Mouse (Mus musculus): Measurements from ENCODE around the gene Barhl2. TPM values are rescaled to one million over a fixed set of nuclear protein-coding genes. Genes with fewer than 3 reads are reported as not detected.
A peak's percentile ranks its signal among the peaks of the same experiment; 100 is the strongest.

The Barhl2 gene
- polyA plus RNA-seq, 1 experiment from 2014 or later = 2.3 TPM

DNA sequence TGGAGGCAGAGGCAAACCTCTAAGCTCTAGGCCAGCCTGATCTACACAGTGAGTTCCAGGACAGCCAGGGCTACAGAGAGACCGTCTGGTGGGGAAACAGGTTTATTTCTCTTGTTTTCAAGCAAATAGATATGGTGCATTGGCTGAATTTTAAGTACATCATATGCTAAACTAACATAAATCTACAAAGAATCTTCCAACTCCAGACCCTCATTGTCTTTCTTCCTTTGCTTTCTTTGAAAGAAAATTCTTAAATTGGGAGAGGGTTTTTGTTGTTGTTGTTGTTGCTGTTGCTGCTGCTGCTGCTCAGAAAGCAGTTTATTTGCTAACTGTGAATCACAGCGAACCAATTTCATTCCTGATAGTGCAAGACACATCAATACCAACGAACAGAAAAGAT is 3.5 kb upstream of the Barhl2 start:
- H3K36me3 ChIP-seq = no peaks in the 10 kb centered on the region
- no peaks in the 10 kb centered on the region for H3K9me3 ChIP-seq
- ATAC-seq (ENCODE audit: low read depth) = no peak
- H3K27ac ChIP-seq (replicated peaks) = no peak overlapping the region
- peaks cover 98% of the 10 kb centered on the region for H3K27me3 ChIP-seq
- 6% methylated on average over 3 of the region's 3 CpGs for WGBS
- H3K4me2 ChIP-seq = no peak overlapping the region
- H3K4me3 ChIP-seq = no peak overlapping the region
- H3K9ac ChIP-seq = no peak overlapping the region
- peaks cover 32% of the 10 kb centered on the region for H3K4me1 ChIP-seq (replicated peaks)

DNA sequence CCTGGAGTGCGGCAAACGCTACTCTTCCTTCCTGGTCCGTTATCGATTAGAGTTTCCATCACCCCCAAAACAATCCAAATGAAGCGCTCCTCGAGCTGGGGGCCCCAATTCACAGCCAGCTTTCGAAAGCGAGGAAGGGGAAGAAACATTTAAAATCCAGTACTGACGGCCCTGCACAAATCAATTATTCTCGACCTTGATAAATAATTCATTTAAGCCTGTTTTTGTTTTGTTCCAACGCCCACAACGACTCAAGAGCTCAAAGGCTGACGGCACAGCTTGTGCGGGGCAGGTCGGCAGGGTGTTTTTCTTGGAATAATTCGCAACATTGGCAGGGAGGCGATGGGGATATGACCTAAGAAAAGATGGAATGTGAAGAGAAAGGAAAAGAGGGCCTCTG is 2.6 kb upstream of the Barhl2 start:
- ATAC-seq (ENCODE audit: low read depth) = no peak
- no peaks in the 10 kb centered on the region for H3K36me3 ChIP-seq
- H3K4me1 ChIP-seq (replicated peaks) = peaks cover 32% of the 10 kb centered on the region
- H3K4me2 ChIP-seq = peak overlapping the region; percentile 60; the same call in 1 of the 2 replicates
- peaks cover 96% of the 10 kb centered on the region for H3K27me3 ChIP-seq
- no peaks in the 10 kb centered on the region for H3K9me3 ChIP-seq
- no peak overlapping the region for H3K4me3 ChIP-seq
- peak overlapping the region; percentile 33; the same call in 1 of the 2 replicates for H3K27ac ChIP-seq (replicated peaks)
- 1% methylated on average over 17 of the region's 17 CpGs for WGBS
- H3K9ac ChIP-seq = no peak overlapping the region

DNA sequence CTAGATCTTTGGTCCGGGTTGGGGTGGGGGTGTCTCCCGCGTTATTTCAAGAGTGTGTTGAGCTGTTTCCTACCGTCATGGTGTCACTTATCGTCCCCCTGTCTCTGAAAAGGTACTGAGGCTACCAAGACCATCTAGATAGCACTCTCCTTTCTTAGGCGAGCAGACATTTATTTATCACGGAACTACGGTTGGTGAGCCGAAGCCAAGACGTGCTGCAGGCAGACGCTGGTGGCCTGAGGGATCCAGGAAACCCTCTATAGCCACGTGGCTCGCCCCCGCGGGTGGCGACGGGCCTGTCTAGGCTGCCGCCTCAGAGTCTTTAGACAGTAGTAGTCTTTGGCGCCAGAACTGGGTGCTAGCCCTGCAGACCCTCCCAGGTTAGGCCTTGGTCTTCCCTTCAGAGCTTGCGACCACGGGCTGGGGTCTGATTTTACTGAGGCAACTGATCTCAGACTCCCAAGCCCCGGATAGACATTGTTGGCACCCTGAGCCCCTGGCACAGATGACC is 2.1 kb upstream of the Barhl2 start:
- Histone ChIP-seq H3K4me2 (peak overlapping the region; percentile 60), H3K4me3 (no peak overlapping the region), H3K4me1 (replicated peaks) (peaks cover 32% of the 10 kb centered on the region), H3K36me3 (no peaks in the 10 kb centered on the region), H3K9ac (no peak overlapping the region), H3K9me3 (no peaks in the 10 kb centered on the region), H3K27ac (replicated peaks) (peak overlapping the region; percentile 33; the same call in 1 of the 2 replicates), H3K27me3 (peaks cover 96% of the 10 kb centered on the region)
- no peak for ATAC-seq (ENCODE audit: low read depth)
- WGBS = under 1% methylated on average over 22 of the region's 22 CpGs

DNA sequence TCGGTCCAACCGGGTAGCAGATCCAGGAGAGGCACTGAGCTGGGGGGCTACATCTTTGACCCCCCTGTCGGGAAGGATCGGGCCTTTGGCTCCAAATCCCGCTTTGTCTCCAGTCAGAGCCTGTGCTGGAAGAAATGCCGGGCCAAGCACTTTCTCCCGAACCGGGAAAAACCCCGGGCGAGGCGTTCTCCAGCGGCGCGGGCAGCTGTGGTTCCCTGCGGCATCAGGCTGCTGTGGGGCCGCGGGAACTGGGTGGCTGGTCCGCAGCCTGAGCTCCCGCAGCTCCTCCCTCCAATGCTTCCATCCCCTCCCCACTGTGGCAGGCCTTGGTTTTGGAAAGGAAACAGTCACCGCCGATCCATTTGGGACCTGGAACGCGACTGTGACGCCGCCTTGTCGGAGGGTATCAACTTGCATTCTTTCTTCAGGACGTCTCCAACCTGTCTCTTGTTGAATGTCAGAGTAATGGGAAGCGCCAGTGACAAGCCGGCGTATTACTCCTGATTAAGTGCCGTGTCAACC is 1.2 kb upstream of the Barhl2 start:
- H3K4me1 ChIP-seq (replicated peaks) = peaks cover 30% of the 10 kb centered on the region
- H3K4me3 ChIP-seq = peak overlapping the region; percentile 39
- peak overlapping the region; percentile 43 for H3K9ac ChIP-seq
- no peak for ATAC-seq (ENCODE audit: low read depth)
- peaks cover 96% of the 10 kb centered on the region for H3K27me3 ChIP-seq
- H3K9me3 ChIP-seq = no peaks in the 10 kb centered on the region
- no peaks in the 10 kb centered on the region for H3K36me3 ChIP-seq
- H3K4me2 ChIP-seq = peak overlapping the region; percentile 60
- under 1% methylated on average over 31 of the region's 31 CpGs for WGBS
- H3K27ac ChIP-seq (replicated peaks) = peak overlapping the region; percentile 57

DNA sequence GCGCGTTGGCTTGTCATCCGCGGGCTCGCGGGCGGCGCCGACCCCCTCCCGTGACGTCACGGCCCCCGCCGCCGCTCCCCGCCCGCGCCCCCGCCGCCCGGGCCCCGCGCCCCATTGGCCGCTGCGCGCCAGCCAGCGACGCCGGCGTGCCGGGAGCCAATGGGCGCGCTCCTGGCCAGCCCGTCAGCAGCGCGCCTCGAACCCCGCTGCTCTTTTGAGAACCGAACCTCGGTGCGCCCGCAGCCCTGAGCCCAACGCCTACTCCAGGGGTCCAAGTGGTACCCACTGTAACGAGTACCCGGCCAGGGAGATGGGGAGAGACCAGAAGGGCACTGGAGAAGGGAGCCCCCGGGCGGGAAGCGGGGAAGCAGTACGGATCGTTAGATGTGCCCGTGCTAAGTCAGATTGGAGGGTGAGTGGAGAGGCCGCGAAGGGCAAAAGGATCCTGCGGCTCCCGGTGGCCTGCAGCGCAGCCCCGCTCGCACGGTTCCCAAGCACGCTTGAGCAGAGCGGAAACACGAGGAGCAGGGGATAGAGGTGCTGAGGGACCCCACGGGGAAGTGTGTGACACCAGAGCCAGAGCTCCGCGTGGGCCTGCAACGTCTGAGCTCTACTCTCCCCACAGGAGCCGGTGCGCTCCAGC is 632 bp upstream of the Barhl2 start:
- peaks cover 24% of the 10 kb centered on the region for H3K4me1 ChIP-seq (replicated peaks)
- H3K27ac ChIP-seq (replicated peaks) = peak overlapping the region; percentile 57
- peak; percentile 63 for ATAC-seq (ENCODE audit: low read depth)
- H3K36me3 ChIP-seq = no peaks in the 10 kb centered on the region
- H3K9ac ChIP-seq = peak overlapping the region; percentile 43
- H3K4me2 ChIP-seq = peak overlapping the region; percentile 60
- WGBS = under 1% methylated on average over 65 of the region's 68 CpGs
- H3K27me3 ChIP-seq = peaks cover 96% of the 10 kb centered on the region
- H3K4me3 ChIP-seq = peak overlapping the region; percentile 39
- no peaks in the 10 kb centered on the region for H3K9me3 ChIP-seq

DNA sequence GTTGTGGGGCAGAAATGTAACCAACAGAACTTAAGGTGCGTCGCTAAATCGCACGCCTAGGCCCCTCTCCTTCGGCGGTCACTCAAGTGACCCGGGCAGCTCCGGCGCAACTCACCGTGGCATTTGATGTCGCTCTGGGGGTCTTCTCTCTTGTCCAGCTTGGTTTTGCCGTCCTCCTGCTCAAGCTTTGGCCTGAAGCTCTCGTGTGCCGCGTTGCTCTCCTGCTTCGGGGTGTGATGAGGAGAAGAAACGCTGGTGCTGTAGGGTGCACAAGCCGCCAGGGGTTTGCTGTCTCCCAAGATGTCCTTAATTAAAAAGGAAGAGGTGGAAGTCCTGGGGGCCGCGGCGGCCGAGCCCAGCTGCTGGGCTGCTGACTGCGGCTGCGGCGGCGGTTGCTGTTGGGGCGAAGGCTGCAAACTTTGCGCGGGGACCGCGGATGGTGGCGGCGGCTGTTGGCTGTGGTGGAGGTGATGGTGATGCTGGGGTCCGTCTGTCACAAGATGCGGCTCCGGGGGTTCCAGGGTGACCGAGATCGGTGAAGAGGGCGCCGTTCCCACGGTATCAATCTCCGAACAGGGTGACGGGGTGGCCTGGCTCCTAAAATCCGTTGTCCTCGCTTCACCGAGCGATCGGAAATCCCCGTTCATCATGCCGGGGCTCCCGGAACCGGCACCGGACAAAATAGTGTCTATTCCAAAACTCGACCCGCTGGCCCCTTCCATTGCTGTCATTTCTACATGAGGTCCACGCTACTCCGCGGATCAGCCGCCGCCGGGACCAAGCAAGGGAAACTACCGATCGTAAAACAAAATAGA is 648 bp downstream of the Barhl2 start:
- H3K4me2 ChIP-seq = peak overlapping the region; percentile 60; the same call in 1 of the 2 replicates
- peaks cover 94% of the 10 kb centered on the region for H3K27me3 ChIP-seq
- no peaks in the 10 kb centered on the region for H3K36me3 ChIP-seq
- H3K9me3 ChIP-seq = no peaks in the 10 kb centered on the region
- 0 out of 2 replicates have a peak overlapping the region, but pooled peaks have one; percentile 43 for H3K9ac ChIP-seq
- ATAC-seq (ENCODE audit: low read depth) = no peak
- H3K4me3 ChIP-seq = peak overlapping the region; percentile 39
- peaks cover 28% of the 10 kb centered on the region for H3K4me1 ChIP-seq (replicated peaks)
- under 1% methylated on average over 63 of the region's 63 CpGs for WGBS
- H3K27ac ChIP-seq (replicated peaks) = peak overlapping the region; percentile 68

DNA sequence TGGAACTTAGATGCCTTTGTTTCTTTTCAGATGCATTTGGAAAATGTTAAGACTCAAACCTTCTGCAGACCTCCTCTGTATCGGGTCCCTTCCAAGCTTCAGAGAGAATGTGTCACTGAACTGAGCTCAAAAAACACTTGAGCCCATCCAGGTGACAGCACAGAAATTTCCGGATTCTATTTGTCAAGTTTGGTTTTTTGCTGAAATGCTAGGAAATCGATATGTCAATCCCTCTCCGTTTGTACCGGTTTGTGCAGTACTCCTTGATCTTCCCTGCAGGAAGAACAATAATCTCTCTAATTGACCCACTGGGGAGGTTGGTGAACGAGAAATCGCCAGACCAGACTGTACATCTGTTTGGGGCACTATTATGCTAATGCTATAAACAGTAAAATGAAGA is 2.0 kb downstream of the Barhl2 start:
- ATAC-seq (ENCODE audit: low read depth) = no peak
- H3K4me2 ChIP-seq = no peak overlapping the region
- WGBS = under 1% methylated on average over 7 of the region's 7 CpGs
- H3K27ac ChIP-seq (replicated peaks) = 0 out of 2 replicates have a peak overlapping the region, but pooled peaks have one; percentile 29
- peaks cover 35% of the 10 kb centered on the region for H3K4me1 ChIP-seq (replicated peaks)
- no peaks in the 10 kb centered on the region for H3K9me3 ChIP-seq
- H3K4me3 ChIP-seq = peak overlapping the region; percentile 24
- H3K9ac ChIP-seq = no peak overlapping the region
- H3K27me3 ChIP-seq = peaks cover 94% of the 10 kb centered on the region
- H3K36me3 ChIP-seq = no peaks in the 10 kb centered on the region

DNA sequence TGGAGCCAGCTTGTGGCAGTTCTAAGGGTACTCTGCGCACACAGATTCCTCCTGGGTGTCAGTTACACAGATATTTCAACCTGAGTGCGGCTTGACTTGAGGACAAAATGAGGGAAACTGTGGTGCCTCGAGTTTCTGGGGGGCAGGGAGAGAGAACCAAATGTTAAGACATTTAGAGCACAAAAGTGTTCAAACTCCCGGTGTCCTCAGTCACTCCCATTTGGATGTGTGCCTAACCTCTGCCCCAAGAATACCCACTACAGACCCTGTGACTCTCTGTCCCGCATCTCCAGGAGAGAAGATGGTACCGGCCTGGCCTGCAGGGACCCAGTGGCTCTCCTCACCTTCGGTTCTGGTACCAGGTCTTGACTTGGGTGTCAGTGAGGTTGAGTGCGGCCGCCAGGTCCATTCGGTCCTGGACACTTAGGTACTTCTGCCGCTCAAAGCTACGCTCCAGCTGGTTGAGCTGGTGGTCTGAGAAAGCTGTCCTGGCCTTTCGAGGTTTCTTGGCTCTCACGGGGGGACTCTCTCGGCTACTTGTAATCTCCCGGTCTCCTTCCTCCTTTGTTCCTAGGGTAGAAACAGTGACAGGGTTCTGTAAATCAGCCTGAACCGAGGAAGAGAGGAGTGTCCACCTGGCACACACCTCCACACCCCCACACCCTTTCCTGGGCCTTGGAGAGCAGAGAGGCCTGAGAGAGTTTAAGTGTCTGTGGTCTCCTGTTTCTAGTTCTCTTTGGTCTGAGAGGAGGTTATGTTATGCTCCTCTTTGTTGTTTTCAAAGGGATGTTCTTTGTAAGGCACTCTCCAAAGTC is 2.7 kb downstream of the Barhl2 start:
- Histone ChIP-seq H3K27ac (replicated peaks) (peak overlapping the region; percentile 29), H3K9me3 (no peaks in the 10 kb centered on the region), H3K4me3 (peak overlapping the region; percentile 24), H3K27me3 (peaks cover 94% of the 10 kb centered on the region), H3K4me2 (no peak overlapping the region), H3K36me3 (no peaks in the 10 kb centered on the region), H3K9ac (peak overlapping the region; percentile 1; the same call in 1 of the 2 replicates), H3K4me1 (replicated peaks) (peaks cover 35% of the 10 kb centered on the region)
- ATAC-seq (ENCODE audit: low read depth) = no peak
- 1% methylated on average over 17 of the region's 17 CpGs for WGBS

DNA sequence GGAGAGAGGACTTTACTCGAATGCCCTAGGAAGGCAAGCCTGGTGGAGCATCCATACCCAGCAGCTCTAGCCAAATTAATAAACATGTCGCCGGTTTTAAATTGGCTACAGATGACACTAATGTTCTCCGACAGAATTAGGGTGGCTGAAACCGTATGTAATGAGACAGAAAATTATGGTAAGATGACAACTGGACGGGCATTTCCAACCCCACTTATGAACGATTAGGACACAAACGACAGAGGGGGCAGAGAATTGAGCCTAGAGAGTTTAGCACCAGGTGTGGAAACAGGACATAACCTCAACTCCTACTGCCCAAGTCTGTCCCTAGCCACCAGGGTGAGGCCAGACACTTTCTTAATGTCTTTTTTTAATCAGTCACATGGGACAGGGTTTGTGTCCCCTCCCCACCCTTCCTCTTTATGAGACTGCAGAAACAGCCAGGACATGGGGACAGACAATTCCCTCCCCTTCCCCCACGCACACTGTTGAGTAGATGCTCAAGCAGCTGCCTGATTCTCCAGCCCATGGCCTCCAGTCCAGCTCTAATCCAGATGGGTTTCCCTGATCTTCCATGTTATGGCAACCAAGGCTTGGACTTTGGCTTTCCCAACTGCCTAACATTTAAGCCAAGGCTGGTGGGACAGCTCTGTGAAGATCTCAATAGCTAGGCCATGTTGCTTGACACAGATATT is 3.4 kb downstream of the Barhl2 start:
- WGBS = under 1% methylated on average over 9 of the region's 9 CpGs
- Histone ChIP-seq H3K27ac (replicated peaks) (peak overlapping the region; percentile 29; the same call in 1 of the 2 replicates), H3K36me3 (no peaks in the 10 kb centered on the region), H3K9ac (peak overlapping the region; percentile 26; the same call in 1 of the 2 replicates), H3K4me2 (no peak overlapping the region), H3K4me3 (peak overlapping the region; percentile 24), H3K9me3 (no peaks in the 10 kb centered on the region), H3K4me1 (replicated peaks) (peaks cover 35% of the 10 kb centered on the region), H3K27me3 (peaks cover 94% of the 10 kb centered on the region)
- no peak for ATAC-seq (ENCODE audit: low read depth)

DNA sequence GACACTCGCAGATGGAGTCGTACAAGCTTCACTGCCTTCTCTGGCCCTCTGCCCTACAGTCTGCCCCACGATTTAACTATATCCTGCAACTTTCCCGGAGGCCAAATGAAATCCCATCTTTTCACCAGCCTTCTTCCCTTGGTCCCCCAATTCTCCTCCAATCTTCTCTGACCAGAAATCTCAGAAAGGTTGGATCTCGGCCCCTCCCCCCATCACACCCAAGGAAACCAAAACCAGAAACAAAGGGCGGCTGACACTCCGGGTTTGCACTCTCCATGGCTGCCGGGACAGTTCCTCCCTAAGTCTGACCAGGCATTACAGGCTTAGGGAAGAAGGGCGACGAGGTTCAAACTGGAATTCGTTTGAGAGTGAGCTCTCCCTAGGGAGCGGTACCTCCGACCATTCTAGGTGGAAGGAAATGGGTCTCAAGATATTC is 4.1 kb downstream of the Barhl2 start:
- no peaks in the 10 kb centered on the region for H3K9me3 ChIP-seq
- peak overlapping the region; percentile 26; the same call in 1 of the 2 replicates for H3K4me2 ChIP-seq
- under 1% methylated on average over 13 of the region's 13 CpGs for WGBS
- peak overlapping the region; percentile 24 for H3K4me3 ChIP-seq
- H3K27ac ChIP-seq (replicated peaks) = peak overlapping the region; percentile 29; the same call in 1 of the 2 replicates
- peak overlapping the region; percentile 38; the same call in 1 of the 2 replicates for H3K9ac ChIP-seq
- H3K27me3 ChIP-seq = peaks cover 94% of the 10 kb centered on the region
- no peaks in the 10 kb centered on the region for H3K36me3 ChIP-seq
- H3K4me1 ChIP-seq (replicated peaks) = peaks cover 31% of the 10 kb centered on the region
- peak; percentile 3; the same call in 1 of the 2 replicates for ATAC-seq (ENCODE audit: low read depth)
